Mouse (Mus musculus): ENCODE results near the gene Thrb. TPM values are rescaled to one million over a fixed set of nuclear protein-coding genes. Genes with fewer than 3 reads are reported as not detected.

Thrb gene
- polyA plus RNA-seq, 2 experiments: 1.3 to 3.9 TPM

DNA sequence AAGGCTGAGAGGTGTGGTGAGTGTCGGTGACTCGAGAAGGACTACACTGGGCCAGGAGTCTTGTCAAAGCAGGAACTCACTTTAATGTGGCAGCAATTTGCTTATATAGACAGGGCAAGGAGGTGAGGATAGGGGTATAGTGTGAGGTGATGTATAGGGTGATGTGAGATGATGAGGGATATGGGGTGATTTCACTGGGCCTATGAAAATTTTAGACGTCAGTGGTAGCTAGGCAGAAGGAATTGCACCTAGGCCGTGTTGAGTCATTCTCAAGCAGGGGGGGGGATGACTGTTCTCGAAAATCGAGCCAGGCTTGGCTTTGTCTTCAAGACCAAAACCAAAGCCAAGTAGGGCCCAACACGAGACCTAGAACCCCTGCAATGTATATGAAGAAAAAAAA is 162.7 kb downstream of the Thrb start:
- TF ChIP-seq POLR2A (IDR thresholded peaks at IDR 0.05; ENCODE audit: borderline replicate concordance, extremely low read depth, insufficient read depth, insufficient read length): no peak
- Histone ChIP-seq H3K4me3 (replicated peaks; ENCODE audit: low read length) (no peak overlapping the region), H3K27me3 (ENCODE audit: control insufficient read depth, insufficient read depth, low read length) (no peaks in the 10 kb centered on the region), H3K4me2 (replicated peaks; ENCODE audit: low read depth, low read length, severe bottlenecking) (no peak overlapping the region), H3K36me3 (ENCODE audit: control insufficient read depth, insufficient read depth, low read length) (no peaks in the 10 kb centered on the region), H3K27ac (replicated peaks; ENCODE audit: low read depth, low read length) (no peak overlapping the region), H3K9ac (ENCODE audit: low read depth, low read length, severe bottlenecking) (no peak overlapping the region), H3K4me1 (ENCODE audit: control insufficient read depth, insufficient read depth, low read length) (no peaks in the 10 kb centered on the region), H3K9me3 (ENCODE audit: control insufficient read depth, low read length) (no peaks in the 10 kb centered on the region)
- ATAC-seq (ENCODE audit: low FRiP score, low read depth) (no peak), DNase-seq (ENCODE audit: low spot score) (no peak)
- WGBS: 76% methylated on average over 7 of the region's 7 CpGs

DNA sequence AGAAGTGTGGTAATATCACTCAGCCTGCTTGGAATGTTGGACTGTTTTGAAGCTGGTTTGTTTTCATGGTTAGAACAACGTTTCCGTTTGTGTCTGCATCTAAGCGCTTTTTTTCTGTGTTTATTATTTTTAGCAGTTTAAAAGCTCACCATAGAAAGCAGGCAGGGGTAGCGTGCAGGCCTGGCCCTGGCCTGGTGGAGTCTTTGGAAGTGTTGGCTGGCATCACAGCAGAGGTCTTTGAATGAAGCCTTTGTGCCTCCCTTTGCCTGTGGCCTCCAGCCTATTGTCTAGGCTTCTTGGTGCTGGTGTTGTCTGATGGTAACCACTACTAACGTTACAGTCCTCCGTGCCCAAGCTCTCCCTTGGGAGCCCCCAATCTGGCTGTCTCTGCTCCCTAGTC is 167.3 kb downstream of the Thrb start:
- no peak overlapping the region for H3K9ac ChIP-seq (ENCODE audit: low read depth, low read length, severe bottlenecking)
- no peaks in the 10 kb centered on the region for H3K4me1 ChIP-seq (ENCODE audit: control insufficient read depth, insufficient read depth, low read length)
- ATAC-seq (ENCODE audit: low FRiP score, low read depth) (no peak), DNase-seq (ENCODE audit: low spot score) (no peak)
- no peaks in the 10 kb centered on the region for H3K27me3 ChIP-seq (ENCODE audit: control insufficient read depth, insufficient read depth, low read length)
- H3K4me3 ChIP-seq (replicated peaks; ENCODE audit: low read length): no peak overlapping the region
- no peak overlapping the region for H3K4me2 ChIP-seq (replicated peaks; ENCODE audit: low read depth, low read length, severe bottlenecking)
- H3K27ac ChIP-seq (replicated peaks; ENCODE audit: low read depth, low read length): no peak overlapping the region
- 55% methylated on average over 6 of the region's 6 CpGs for WGBS
- H3K36me3 ChIP-seq (ENCODE audit: control insufficient read depth, insufficient read depth, low read length): no peaks in the 10 kb centered on the region
- no peaks in the 10 kb centered on the region for H3K9me3 ChIP-seq (ENCODE audit: control insufficient read depth, low read length)
- no peak for TF ChIP-seq POLR2A (IDR thresholded peaks at IDR 0.05; ENCODE audit: borderline replicate concordance, extremely low read depth, insufficient read depth, insufficient read length)

DNA sequence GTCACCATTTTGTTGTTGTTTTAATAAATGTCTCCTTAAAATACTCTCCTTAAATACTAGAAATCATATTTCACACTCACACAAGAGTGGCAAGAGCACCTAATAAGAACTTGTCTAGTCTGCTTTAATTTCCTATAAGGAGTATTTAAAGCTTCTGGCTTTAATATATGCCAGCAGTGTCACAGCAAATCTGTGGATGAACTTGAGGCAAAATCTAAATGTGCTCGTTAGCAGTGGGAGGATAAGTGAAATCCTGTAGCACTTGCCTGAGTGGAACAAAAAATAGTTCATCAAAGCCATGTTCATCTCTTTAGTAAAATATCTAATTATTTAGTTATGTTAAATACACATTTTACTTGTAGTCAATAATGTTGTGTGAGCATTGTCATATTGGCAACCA is 175.7 kb downstream of the Thrb start:
- no peaks in the 10 kb centered on the region for H3K9me3 ChIP-seq (ENCODE audit: control insufficient read depth, low read length)
- no peak overlapping the region for H3K4me3 ChIP-seq (replicated peaks; ENCODE audit: low read length)
- H3K36me3 ChIP-seq (ENCODE audit: control insufficient read depth, insufficient read depth, low read length): no peaks in the 10 kb centered on the region
- no peak for TF ChIP-seq POLR2A (IDR thresholded peaks at IDR 0.05; ENCODE audit: borderline replicate concordance, extremely low read depth, insufficient read depth, insufficient read length)
- ATAC-seq (ENCODE audit: low FRiP score, low read depth) (no peak), DNase-seq (ENCODE audit: low spot score) (no peak)
- no peaks in the 10 kb centered on the region for H3K4me1 ChIP-seq (ENCODE audit: control insufficient read depth, insufficient read depth, low read length)
- H3K27ac ChIP-seq (replicated peaks; ENCODE audit: low read depth, low read length): no peak overlapping the region
- no peak overlapping the region for H3K9ac ChIP-seq (ENCODE audit: low read depth, low read length, severe bottlenecking)
- 64% methylated on average over 1 of the region's 1 CpGs for WGBS
- H3K27me3 ChIP-seq (ENCODE audit: control insufficient read depth, insufficient read depth, low read length): no peaks in the 10 kb centered on the region
- no peak overlapping the region for H3K4me2 ChIP-seq (replicated peaks; ENCODE audit: low read depth, low read length, severe bottlenecking)

DNA sequence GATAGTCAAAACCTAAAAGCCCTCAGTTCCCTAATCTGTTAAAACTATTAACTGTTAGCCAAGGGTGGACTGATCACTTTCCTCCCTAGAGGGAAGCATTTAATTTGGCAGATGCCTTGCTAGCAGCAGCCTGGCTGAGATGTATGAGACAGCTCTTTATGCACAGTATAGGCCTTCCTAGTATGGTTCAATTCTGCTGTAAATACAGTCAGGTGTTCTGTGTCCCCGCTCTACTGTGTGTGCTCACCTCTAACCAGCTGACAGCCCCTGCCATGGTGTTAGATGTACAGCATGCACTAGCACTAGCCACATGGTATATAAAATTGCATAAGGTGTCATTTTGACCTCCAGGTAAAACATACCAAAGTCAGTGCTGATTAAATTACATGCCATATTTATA is 176.7 kb downstream of the Thrb start:
- Histone ChIP-seq H3K36me3 (ENCODE audit: control insufficient read depth, insufficient read depth, low read length) (no peaks in the 10 kb centered on the region), H3K4me3 (replicated peaks; ENCODE audit: low read length) (no peak overlapping the region), H3K27ac (replicated peaks; ENCODE audit: low read depth, low read length) (no peak overlapping the region), H3K9me3 (ENCODE audit: control insufficient read depth, low read length) (no peaks in the 10 kb centered on the region), H3K9ac (ENCODE audit: low read depth, low read length, severe bottlenecking) (no peak overlapping the region), H3K4me1 (ENCODE audit: control insufficient read depth, insufficient read depth, low read length) (no peaks in the 10 kb centered on the region), H3K27me3 (ENCODE audit: control insufficient read depth, insufficient read depth, low read length) (no peaks in the 10 kb centered on the region), H3K4me2 (replicated peaks; ENCODE audit: low read depth, low read length, severe bottlenecking) (no peak overlapping the region)
- TF ChIP-seq POLR2A (IDR thresholded peaks at IDR 0.05; ENCODE audit: borderline replicate concordance, extremely low read depth, insufficient read depth, insufficient read length): no peak
- no peak for ATAC-seq (ENCODE audit: low FRiP score, low read depth)
- no peak for DNase-seq (ENCODE audit: low spot score)
- 64% methylated on average over 1 of the region's 1 CpGs for WGBS

DNA sequence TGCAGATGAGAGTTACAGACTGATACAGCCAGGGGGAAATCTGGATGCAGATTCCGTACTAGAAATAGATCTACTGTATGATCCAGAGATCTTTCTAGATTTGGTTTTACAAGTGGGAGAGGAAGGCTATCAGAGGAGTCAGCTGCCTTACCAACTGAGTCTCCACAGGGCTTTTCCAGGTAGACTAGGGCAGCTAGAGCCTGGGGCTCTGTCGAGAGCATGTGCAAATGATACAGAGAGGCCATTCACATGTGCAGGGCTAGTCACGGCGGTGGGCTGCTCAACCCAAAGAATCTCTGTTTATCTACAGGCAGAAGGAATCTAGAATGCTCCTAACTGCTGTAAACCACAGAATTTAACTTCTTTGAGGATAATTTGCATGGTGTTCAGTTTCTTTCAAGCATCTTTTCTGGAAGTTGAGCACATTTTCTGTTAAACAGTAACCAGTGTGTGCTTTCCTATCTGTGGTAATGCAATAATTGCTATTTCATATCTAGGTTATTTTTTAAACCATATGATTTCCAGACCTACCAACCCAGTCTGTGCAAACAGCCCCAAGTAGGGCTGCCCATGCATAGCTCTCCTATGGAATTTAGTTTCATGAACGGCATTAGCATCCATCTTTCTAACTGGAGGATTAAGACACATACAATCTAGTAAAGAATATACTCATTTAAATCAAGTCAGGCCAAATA is 185.1 kb downstream of the Thrb start:
- Histone ChIP-seq H3K9me3 (ENCODE audit: control insufficient read depth, low read length) (no peaks in the 10 kb centered on the region), H3K4me3 (replicated peaks; ENCODE audit: low read length) (no peak overlapping the region), H3K36me3 (ENCODE audit: control insufficient read depth, insufficient read depth, low read length) (no peaks in the 10 kb centered on the region), H3K27ac (replicated peaks; ENCODE audit: low read depth, low read length) (no peak overlapping the region), H3K9ac (ENCODE audit: low read depth, low read length, severe bottlenecking) (no peak overlapping the region), H3K4me2 (replicated peaks; ENCODE audit: low read depth, low read length, severe bottlenecking) (no peak overlapping the region), H3K27me3 (ENCODE audit: control insufficient read depth, insufficient read depth, low read length) (no peaks in the 10 kb centered on the region), H3K4me1 (ENCODE audit: control insufficient read depth, insufficient read depth, low read length) (no peaks in the 10 kb centered on the region)
- DNase-seq (ENCODE audit: low spot score) (no peak), ATAC-seq (ENCODE audit: low FRiP score, low read depth) (no peak)
- 82% methylated on average over 5 of the region's 5 CpGs for WGBS
- no peak for TF ChIP-seq POLR2A (IDR thresholded peaks at IDR 0.05; ENCODE audit: borderline replicate concordance, extremely low read depth, insufficient read depth, insufficient read length)
